Mouse (Mus musculus) cerebellum, adult 2 months (tissue): ENCODE measurements around the gene Igf1r.

Experiments
- CTCF ChIP-seq: fragments of 200-500 bp; IDR thresholded peaks from 2 replicates; pipeline ENCODE4 v1.5.1; 2011; ENCODE audit warnings: low read depth, mild to moderate bottlenecking, control low read depth, low read length, moderate library complexity, borderline replicate concordance; ENCODE audit not compliant: insufficient read depth
- POLR2A ChIP-seq: fragments of 200-500 bp; IDR thresholded peaks from 2 replicates; pipeline ENCODE4 v1.6.1; 2011; ENCODE audit warnings: low read length, control low read depth, borderline replicate concordance; ENCODE audit not compliant: insufficient read depth

DNA sequence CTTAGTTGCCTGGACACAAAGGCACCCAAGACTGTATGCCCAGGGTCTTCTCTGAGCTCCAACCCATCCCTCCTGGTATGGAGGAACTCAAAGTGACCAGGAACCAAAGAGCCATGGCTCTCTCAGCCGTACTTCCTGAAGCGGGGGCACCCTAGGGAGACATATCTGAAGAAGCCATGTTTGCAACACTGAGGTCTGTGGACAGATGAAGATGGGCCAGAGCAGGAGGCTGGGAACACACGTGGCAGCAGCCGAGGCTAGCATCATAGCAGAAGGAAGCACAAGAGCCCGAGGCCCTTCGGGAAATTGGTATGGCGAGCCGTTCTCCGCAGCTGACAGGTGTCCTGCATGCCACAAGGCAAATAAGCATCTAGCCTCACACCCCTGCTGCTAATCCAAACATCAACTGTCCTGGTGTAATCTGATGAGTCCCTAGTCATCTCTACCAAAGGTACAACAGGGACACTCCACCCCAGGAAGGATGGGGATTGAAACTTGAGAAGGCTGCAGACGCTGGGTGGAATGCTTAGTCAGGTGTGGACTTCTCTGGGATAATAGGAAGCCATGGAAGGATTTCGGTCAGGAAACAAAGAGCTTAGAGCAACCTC is 286.7 kb downstream of the Igf1r start:
- TF ChIP-seq POLR2A = no peak
- TF ChIP-seq CTCF = no peak
